Mouse (Mus musculus) liver, adult (tissue): Measurements from ENCODE around the gene Smg6.

Experiments used
- GATA4 ChIP-seq: IDR thresholded peaks from 2 replicates; pipeline ENCODE4 v1.6.1; 2014; ENCODE audit warnings: mild to moderate bottlenecking, low read length; ENCODE audit not compliant: insufficient replicate concordance

Smg6 gene

DNA sequence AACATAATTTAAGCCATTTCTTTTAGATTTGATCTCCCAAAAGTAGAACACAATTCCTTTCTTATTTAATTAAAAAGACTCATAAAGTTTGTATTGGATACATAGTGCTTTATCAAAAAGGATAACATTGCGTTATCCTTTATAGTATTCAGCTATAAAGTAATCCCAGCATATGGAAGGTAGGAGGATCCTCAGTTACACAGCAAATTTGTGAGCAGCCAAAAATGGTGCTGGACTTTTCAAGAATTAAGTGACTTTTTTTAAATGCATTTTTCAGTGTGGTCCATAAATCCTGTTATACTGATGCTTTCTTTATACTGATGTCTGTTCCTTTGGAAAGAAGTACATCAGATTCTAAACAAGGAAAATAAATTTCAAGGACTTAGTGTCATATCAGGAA is 169.1 kb downstream of the Smg6 start:
- no peak for TF ChIP-seq GATA4

DNA sequence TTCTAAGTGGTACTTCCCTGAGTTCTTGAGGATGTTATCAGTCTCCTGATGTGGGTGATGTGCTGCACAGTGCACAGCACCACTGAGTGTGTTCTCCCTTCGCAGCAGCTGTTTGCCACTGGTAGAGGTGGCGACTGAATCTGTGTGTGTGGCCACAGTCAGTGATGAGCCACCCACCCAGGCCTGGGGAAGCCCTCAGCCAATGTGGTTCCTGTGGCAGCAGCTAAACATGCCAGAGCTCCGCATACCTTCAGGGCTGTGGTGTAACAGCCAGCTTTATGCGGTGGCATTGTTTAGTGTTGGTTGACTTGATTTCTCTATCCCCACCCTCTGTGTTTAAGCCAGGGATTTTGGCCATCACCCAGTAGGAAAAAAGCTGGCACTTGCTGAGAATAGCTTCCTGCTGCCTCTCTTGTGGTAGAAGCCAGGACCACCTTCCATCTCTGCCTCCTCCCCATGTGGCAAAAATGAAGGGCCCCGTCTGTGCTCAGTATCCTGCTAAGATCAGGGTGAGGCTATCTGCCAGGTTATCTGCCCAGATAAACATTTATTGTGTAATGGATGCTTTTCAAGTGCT is 177.2 kb downstream of the Smg6 start:
- TF ChIP-seq GATA4: no peak

DNA sequence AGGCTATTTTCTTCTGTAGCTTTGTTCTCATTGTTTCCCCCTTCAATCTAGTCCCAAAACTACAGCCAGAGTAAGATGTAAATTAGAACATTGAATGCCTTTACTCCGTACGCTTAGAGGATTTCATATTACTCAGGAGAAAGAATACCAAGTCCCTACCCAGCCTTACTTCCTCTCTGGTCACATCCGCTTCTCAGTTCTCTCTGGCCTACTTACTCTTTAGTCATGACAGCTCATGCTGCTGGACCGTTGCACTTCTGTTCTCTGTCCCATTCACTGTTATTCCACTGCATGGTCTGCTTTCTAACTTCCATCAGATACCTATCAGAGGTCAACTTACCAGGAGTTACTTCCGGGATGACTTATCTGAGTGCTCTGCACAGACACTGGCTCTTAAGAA is 181.0 kb downstream of the Smg6 start:
- no peak for TF ChIP-seq GATA4

DNA sequence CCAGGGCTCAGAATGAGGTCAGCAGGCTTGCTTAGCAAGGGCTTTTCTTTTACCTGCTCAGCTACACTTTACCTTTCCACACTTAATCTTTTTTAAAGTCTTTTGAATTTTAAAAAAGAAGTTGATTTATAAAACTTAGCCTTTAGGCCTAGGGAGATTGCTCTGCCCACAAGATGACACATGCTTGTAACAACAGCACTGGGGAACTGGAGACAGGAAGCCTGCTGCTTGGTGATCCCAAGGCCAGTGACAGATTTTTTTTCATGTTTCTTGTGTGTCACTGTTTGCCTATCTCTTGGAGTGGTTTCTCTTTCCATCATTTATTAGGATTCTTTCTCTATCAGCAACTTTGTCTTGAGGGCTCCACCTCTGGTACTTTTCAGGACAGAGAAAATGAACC is 183.3 kb downstream of the Smg6 start:
- peak; percentile 27; the same call in 1 of the 2 replicates for TF ChIP-seq GATA4

GRCm38 (mm10) chr11:75116379-75116778 is 190.8 kb downstream of the Smg6 start:
- TF ChIP-seq GATA4: no peak

DNA sequence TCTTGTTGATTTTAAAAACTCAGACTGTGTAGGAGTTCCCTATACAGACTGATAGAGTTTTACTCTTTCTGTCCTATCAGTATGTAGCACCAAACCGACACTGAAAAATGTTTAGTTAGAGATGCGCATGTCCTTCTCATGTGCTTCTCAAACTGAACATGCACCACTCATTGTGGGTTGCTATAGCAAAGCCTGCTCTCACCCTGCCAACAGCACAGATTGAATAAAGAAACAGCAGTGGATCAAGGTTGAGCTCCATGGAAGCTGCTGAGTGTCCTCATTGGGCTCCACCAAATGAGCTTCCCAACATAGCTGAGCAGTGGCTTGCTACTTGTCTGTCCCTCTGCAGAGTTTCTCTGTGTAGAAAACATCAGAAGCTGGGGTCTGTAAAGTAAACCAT is 192.5 kb downstream of the Smg6 start:
- TF ChIP-seq GATA4: no peak

GRCm38 (mm10) chr11:75119298-75119697 is 193.7 kb downstream of the Smg6 start:
- no peak for TF ChIP-seq GATA4

DNA sequence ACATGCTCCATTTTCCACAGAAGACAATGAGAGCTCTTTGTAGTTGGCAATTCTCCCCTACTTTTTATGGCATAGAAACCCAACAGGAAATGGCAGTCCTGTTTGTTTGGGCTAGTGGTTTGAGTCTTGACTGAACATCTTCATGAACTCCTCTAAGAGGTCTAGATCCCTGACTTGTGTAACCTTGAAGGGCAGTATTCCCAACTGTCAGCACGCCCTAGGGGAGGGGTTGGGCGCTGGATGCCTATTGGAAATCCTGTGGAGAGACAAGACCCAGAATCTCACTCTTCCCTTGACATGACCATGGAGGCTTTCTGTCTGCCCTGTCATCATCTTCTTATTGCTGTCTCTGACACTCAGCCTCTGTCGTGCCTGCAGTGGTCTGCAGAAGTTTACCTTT is 194.2 kb downstream of the Smg6 start:
- no peak for TF ChIP-seq GATA4

- TF ChIP-seq GATA4: no peak
These were observed 195.7 kb downstream of the Smg6 start for GRCm38 (mm10) chr11:75121348-75121747.

- TF ChIP-seq GATA4: no peak
These were observed 198.8 kb downstream of the Smg6 start for GRCm38 (mm10) chr11:75124406-75124805.

DNA sequence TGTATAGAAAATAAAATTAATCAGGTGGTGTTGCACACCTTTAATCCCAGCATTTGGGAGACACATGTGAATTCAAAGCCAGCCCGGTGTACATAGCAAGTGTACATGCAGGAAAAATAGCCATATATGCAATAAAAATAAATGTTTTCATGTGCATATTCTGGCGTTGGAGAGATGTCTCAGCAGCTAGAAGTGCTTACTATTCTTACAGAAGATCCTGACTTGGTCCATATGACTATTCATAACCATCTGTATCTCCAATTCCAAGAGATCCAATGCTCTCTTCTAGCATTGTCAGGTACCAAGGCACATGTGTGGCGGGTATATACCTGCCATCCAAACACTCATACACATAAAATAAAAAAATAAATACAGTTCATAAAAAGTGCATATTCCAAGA is 200.8 kb downstream of the Smg6 start:
- no peak for TF ChIP-seq GATA4

- no peak for TF ChIP-seq GATA4
These were observed 203.9 kb downstream of the Smg6 start for GRCm38 (mm10) chr11:75129481-75129880.

GRCm38 (mm10) chr11:75131300-75131699 is 205.7 kb downstream of the Smg6 start:
- TF ChIP-seq GATA4: no peak

DNA sequence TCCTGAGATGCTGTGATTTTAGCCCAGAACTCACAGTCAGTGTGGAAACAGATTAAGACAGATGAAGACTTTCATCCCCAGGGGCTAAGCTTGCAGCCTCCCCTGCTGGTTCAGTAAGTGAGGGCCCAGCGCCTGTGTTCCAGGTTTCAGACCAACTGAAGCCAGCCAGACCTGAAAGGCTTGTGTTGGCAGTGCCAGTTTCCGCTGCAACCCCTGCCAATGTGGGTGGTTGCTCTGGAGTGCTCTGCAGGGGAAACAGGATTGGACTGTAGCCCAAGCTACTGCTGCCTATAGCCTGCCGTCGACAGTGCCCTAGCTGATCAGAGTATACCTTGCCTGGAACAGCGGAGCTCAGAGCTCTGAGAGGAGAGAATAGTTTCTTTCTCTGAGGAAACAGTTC is 206.7 kb downstream of the Smg6 start:
- TF ChIP-seq GATA4: no peak

DNA sequence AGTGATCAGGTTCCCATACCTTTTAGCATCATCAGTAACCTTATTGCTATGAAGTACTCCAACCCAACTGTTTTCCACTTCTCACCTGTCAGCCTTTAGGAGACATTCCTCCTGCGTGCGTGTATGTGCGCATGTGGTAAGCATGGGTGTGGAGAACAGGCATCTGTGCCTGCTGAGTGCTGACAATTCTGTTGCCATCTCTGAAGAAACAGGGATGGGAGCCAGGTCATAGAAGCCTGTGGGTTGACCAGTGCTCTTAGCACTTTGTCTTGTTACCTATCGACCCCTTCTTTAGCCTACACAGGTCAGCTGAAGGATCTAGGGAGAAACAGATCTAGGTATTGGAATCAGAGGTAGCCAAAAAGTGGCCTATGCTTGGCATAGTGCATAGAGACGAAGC is 207.8 kb downstream of the Smg6 start:
- TF ChIP-seq GATA4: no peak

- TF ChIP-seq GATA4: no peak
These were observed 208.3 kb downstream of the Smg6 start for GRCm38 (mm10) chr11:75133951-75134350.

DNA sequence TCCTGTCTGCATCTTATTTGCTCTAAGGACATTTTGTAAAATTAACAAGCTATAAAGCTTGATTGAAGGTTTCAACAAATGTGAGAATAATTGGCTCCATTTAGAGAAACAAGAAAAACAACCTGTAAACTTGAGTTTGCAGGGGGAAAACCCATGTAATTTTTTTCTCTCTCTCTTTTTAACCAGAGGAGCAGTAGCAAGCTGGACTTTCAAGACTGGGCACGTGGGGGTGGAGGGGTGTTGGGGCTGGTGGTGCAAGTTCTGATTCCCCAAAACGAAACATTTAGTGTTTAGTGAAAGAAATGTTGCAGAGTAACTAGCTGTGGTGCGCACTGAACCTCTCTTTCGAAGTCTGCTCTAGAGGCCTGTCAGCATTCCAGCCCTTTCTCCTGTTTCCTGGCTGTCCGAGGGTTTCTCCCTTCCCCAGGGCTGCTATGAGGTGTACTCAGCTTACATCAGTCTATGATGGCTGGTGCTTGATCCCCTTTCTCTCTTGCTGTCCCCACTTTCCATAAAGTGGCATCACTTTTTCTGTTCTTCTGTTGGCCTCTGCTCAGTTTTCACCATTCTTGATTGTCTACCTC is 209.0 kb downstream of the Smg6 start:
- no peak for TF ChIP-seq GATA4
